Mouse (Mus musculus): ENCODE measurements around the gene BC024978. TPM values are rescaled to one million over a fixed set of nuclear protein-coding genes. Genes with fewer than 3 reads are reported as not detected.
A peak's percentile ranks its signal among the peaks of the same experiment; 100 is the strongest.

The BC024978 gene
- polyA plus RNA-seq, 2 experiments: 0.56 to 1.9 TPM

GRCm38 (mm10) chr7:27259771-27260170 is 64.2 kb downstream of the BC024978 start:
- Histone ChIP-seq H3K4me3 (ENCODE audit: insufficient read depth in 1 of 2, low read depth in 2 of 2, low read length in 2 of 2) (no peak overlapping the region), H3K9me3 (ENCODE audit: control insufficient read depth, low read length) (no peaks in the 10 kb centered on the region), H3K4me1 (replicated peaks; ENCODE audit: control insufficient read depth in 2 of 2, insufficient read depth in 2 of 2, low read length in 1 of 2) (peaks cover 0 to 4% of the 10 kb centered on the region in 2 experiments; a peak in 2 of 4 replicates), H3K4me2 (ENCODE audit: low read depth) (peak overlapping the region; percentile 99), H3K9ac (replicated peaks) (no peak overlapping the region), H3K36me3 (replicated peaks; ENCODE audit: control insufficient read depth, insufficient read depth, low read depth) (no peaks in the 10 kb centered on the region), H3K27ac (no peak overlapping the region), H3K27me3 (ENCODE audit: control insufficient read depth, insufficient read depth, low read length) (no peaks in the 10 kb centered on the region)
- TF ChIP-seq CTCF (IDR thresholded peaks at IDR 0.05; ENCODE audit: low read depth) (no peak), EP300 (IDR thresholded peaks at IDR 0.05; ENCODE audit: low read depth) (no peak)
- DNase-seq (ENCODE audit: low read depth in 3 of 3, low spot score in 3 of 3): no peak
- ATAC-seq (ENCODE audit: insufficient read depth): no peak
- WGBS (ENCODE audit: insufficient replicate concordance): 51% methylated on average over 5 of the region's 5 CpGs

MicroRNA genes within 50 kb of the gene (microRNA counts, 519-probe panel; counts per million panel counts)
- microRNA mmu-miR-1191: 69.9 counts per million

Small RNAs within 50 kb of the gene (microRNA-seq; reads per million reads assigned to microRNA genes)
- gene Mir1191: 11.8 reads per million, percentile 23 among the genes with 10 or more reads in this experiment
- not detected for gene Mir3101

Other genes starting within 250 kb of the BC024978 start
- 2.0 and 2.5 TPM in 2 replicates for gene Cyp2a12, start 166.7 kb upstream of the BC024978 start, polyA plus RNA-seq (2012; rRNA removed)
- gene Cyp2a12, start 166.7 kb upstream of the BC024978 start, polyA plus RNA-seq (2014; fragmentation: Nextera tagmentation; extraction: Ambion mirVana): 1.8 and 2.6 TPM in 2 replicates
- gene Cyp2f2, start 75.9 kb upstream of the BC024978 start, polyA plus RNA-seq (2012; rRNA removed): 0.09 and 0.21 TPM in 2 replicates
- 0.32 and 0.45 TPM in 2 replicates for gene Cyp2f2, start 75.9 kb upstream of the BC024978 start, polyA plus RNA-seq (2014; fragmentation: Nextera tagmentation; extraction: Ambion mirVana)
- not detected in 2 replicates for gene Cyp2t4, start 42.1 kb upstream of the BC024978 start, polyA plus RNA-seq (2012; rRNA removed)
- gene Cyp2t4, start 42.1 kb upstream of the BC024978 start, polyA plus RNA-seq (2014; fragmentation: Nextera tagmentation; extraction: Ambion mirVana): not detected in 2 replicates
- gene Egln2, start 29.0 kb upstream of the BC024978 start, polyA plus RNA-seq (2012; rRNA removed): 22.2 and 23.3 TPM in 2 replicates
- gene Egln2, start 29.0 kb upstream of the BC024978 start, polyA plus RNA-seq (2014; fragmentation: Nextera tagmentation; extraction: Ambion mirVana): 11.7 and 13.8 TPM in 2 replicates
- 15.2 and 15.9 TPM in 2 replicates for gene Rab4b, start 16.9 kb upstream of the BC024978 start, polyA plus RNA-seq (2012; rRNA removed)
- 18.3 and 19.1 TPM in 2 replicates for gene Rab4b, start 16.9 kb upstream of the BC024978 start, polyA plus RNA-seq (2014; fragmentation: Nextera tagmentation; extraction: Ambion mirVana)
- 0.04 TPM in 2 replicates for gene Gm21983, start 14.7 kb upstream of the BC024978 start, polyA plus RNA-seq (2012; rRNA removed)
- 0.28 TPM in 1 of 2 replicates, not detected in the other for gene Gm21983, start 14.7 kb upstream of the BC024978 start, polyA plus RNA-seq (2014; fragmentation: Nextera tagmentation; extraction: Ambion mirVana)
- gene Mia, start 14.6 kb upstream of the BC024978 start, polyA plus RNA-seq (2012; rRNA removed): 0.55 and 0.67 TPM in 2 replicates
- gene Mia, start 14.6 kb upstream of the BC024978 start, polyA plus RNA-seq (2014; fragmentation: Nextera tagmentation; extraction: Ambion mirVana): 0.52 TPM in 1 of 2 replicates, not detected in the other
- 77.6 and 93.3 TPM in 2 replicates for gene Snrpa, start 490 bp downstream of the BC024978 start, polyA plus RNA-seq (2012; rRNA removed)
- 82.6 and 90.6 TPM in 2 replicates for gene Snrpa, start 490 bp downstream of the BC024978 start, polyA plus RNA-seq (2014; fragmentation: Nextera tagmentation; extraction: Ambion mirVana)
- 2.0 and 2.3 TPM in 2 replicates for gene Itpkc, start 32.9 kb downstream of the BC024978 start, polyA plus RNA-seq (2012; rRNA removed)
- gene Itpkc, start 32.9 kb downstream of the BC024978 start, polyA plus RNA-seq (2014; fragmentation: Nextera tagmentation; extraction: Ambion mirVana): 1.3 and 1.5 TPM in 2 replicates
- gene Coq8b, start 37.2 kb downstream of the BC024978 start, polyA plus RNA-seq (2012; rRNA removed): 9.3 and 12.4 TPM in 2 replicates
- 17.7 and 19.8 TPM in 2 replicates for gene Coq8b, start 37.2 kb downstream of the BC024978 start, polyA plus RNA-seq (2014; fragmentation: Nextera tagmentation; extraction: Ambion mirVana)
- gene Numbl, start 62.7 kb downstream of the BC024978 start, polyA plus RNA-seq (2012; rRNA removed): 1.9 and 2.1 TPM in 2 replicates
- 0.72 and 0.83 TPM in 2 replicates for gene Numbl, start 62.7 kb downstream of the BC024978 start, polyA plus RNA-seq (2014; fragmentation: Nextera tagmentation; extraction: Ambion mirVana)
- gene Ltbp4, start 141.9 kb downstream of the BC024978 start, polyA plus RNA-seq (2012; rRNA removed): 5.2 and 5.5 TPM in 2 replicates
- gene Ltbp4, start 141.9 kb downstream of the BC024978 start, polyA plus RNA-seq (2014; fragmentation: Nextera tagmentation; extraction: Ambion mirVana): 2.5 and 3.0 TPM in 2 replicates
- 19.1 and 24.7 TPM in 2 replicates for gene Shkbp1, start 160.2 kb downstream of the BC024978 start, polyA plus RNA-seq (2012; rRNA removed)
- 11.8 and 15.1 TPM in 2 replicates for gene Shkbp1, start 160.2 kb downstream of the BC024978 start, polyA plus RNA-seq (2014; fragmentation: Nextera tagmentation; extraction: Ambion mirVana)
- 0.09 and 0.40 TPM in 2 replicates for gene Gm20479, start 161.6 kb downstream of the BC024978 start, polyA plus RNA-seq (2012; rRNA removed)
- not detected in 2 replicates for gene Gm20479, start 161.6 kb downstream of the BC024978 start, polyA plus RNA-seq (2014; fragmentation: Nextera tagmentation; extraction: Ambion mirVana)